Mouse (Mus musculus) ovary, adult 18-20 months (tissue): ENCODE measurements at regions not wholly inside any gene's neighbourhood (a gene's known extent, or its start where the extent isn't known, plus 50 kb on each side); places are given as distances from the start of the nearest gene placed in this dataset.
A peak's percentile ranks its signal among the peaks of the same experiment; 100 is the strongest.

Experiments used
- DNase-seq: peaks from one replicate; pipeline ENCODE4 v3.0.0; 2022; ENCODE audit warnings: low spot score, mixed read lengths

DNA sequence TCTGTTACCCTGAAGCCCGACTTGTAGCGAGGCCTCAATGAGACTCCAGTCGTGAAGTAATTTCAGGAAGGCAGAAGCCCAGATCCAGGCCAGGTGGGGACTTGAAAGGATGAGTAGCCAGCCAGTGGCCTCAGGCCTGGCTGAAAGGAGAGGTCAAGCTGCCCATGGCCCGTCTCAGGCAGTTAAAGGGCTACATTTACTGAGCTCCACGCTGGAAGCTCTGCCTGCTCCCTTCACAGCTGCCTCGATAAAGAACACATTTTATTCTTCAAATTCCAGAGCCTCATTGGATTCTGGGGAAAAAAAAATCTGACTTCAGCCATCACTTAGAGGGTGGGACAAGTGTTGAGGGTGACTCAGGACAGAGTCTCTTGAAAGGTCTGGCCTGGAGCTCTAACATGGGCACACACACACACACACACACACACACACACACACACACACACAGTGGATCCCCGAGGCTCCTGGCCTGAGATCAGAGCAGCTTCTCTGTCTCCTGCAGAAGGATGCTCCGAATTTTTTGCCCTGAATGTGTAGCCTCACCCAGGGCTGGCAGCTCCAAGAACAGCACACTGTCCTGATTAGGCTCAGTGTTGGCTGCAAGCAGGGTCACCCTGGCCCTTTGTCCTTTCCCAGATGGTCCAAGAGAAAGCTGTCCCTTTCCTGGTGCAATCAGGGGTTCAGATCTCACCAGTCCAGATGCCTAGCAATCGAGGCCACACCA, 53.0 kb downstream of the Gadd45g start:
- no peak for DNase-seq

- no peak for DNase-seq
These were observed 53.6 kb downstream of the Gadd45g start for GRCm38 (mm10) chr13:51900043-51900440.

DNA sequence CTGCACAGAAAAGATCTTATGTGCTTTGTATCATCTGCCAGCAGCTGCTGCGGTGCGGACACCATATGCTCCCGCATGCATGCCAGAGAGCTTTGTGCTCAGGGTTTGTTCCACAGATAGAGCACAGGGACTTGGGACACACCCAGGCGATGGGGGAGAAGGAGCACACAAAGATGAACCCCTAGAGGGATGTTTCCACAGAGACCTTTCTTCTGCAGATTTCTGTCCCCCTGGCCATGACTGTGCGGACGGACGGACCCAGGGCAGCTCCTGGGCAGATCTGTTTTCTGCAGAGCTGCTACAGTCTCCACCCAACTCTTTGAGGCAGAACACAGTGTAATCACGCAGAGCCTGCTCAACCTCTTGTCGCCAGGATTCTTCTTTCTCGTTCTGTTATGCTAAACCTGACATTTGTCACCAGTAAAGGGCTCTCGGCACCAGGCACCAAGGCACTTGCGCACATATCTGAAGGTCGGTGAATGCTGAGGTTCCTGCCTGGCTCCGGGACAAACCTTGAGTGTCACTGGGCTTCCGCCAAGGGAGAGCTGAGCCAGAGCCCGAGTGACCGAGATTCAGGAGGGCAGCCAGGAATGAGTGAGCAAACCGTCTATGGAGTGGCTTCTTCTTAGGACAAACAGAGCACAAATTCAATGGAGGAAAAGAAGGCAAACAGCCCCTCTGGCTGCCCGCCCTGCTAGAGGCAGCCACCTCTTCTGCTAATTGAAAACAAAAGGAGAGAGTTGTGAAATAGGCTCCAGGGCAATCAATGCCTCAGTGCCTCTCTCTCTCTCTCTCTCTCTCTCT, 56.2 kb downstream of the Gadd45g start:
- peak; percentile 63 for DNase-seq

- no peak for DNase-seq
These were observed 57.0 kb downstream of the Gadd45g start for GRCm38 (mm10) chr13:51903324-51903939.

- DNase-seq = no peak
These were observed 58.8 kb downstream of the Gadd45g start for GRCm38 (mm10) chr13:51905270-51905669.

GRCm38 (mm10) chr13:51906103-51906502, 59.6 kb downstream of the Gadd45g start:
- no peak for DNase-seq

- DNase-seq = no peak
These were observed 62.0 kb downstream of the Gadd45g start for GRCm38 (mm10) chr13:51908514-51908913.

- no peak for DNase-seq
These were observed 65.0 kb downstream of the Gadd45g start for GRCm38 (mm10) chr13:51911296-51911998.

DNA sequence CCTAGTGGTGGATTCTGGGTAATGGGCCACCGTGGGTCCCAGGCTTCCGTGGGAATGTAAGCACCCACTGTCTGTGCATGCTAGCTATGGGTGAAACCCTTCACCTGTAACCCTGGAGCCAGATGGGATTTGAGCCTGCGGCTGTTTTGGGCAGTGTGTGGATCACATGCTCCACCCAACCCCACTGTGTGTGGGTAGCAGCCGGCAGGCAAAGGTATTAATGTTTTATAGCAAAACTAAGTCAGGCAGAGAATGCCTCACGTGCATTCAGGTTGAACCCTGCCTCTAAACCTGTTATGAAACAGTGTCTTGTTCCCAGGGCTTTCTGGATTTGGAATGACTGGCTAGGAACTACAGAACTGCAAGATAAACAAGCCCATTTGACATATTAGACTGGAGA, 66.0 kb downstream of the Gadd45g start:
- DNase-seq = no peak

DNA sequence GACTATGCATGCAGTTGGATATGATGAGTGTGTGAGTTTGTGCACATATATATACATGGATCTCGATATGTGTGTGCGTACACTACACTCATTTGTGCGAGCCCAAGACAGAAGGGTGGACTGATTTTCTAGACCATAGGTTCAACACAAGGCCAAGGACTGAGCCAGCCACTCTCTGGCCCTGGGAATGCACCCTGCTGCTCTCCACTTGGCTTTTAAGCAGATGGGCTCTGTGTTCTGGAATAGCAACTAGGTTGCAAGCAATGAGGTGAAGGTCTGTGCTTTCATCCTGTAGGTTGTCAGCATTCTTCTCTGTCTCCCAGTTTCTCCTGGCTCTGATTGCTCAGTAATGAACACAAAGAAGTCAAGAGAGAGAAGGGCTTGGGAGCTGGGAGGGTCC, 66.5 kb downstream of the Gadd45g start:
- DNase-seq = no peak

GRCm38 (mm10) chr13:51916666-51917240, 70.3 kb downstream of the Gadd45g start:
- no peak for DNase-seq

- no peak for DNase-seq
These were observed 71.2 kb downstream of the Gadd45g start for GRCm38 (mm10) chr13:51917658-51918057.

- no peak for DNase-seq
These were observed 71.6 kb downstream of the Gadd45g start for GRCm38 (mm10) chr13:51918108-51918507.

DNA sequence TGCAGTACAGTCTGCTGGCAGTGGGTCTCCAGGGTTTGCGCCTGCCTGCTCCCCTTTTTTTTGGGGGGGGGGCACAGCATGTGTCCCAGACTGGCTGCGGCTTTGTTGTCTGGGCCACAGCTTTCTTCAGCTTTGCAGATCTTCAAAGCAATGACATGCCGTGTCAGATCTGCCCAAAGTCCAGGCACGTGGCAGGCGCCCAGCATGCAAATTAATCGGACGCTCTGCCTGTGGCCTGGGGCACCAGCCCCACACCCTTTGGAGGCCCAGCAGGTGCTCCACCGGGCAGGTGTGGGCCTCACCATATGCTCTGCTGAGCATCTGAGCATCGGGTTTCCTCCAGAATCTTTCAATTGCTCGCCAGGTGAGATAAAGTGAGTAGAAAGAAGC, 72.3 kb downstream of the Gadd45g start:
- no peak for DNase-seq

GRCm38 (mm10) chr13:51919171-51919793, 72.8 kb downstream of the Gadd45g start:
- no peak for DNase-seq

DNA sequence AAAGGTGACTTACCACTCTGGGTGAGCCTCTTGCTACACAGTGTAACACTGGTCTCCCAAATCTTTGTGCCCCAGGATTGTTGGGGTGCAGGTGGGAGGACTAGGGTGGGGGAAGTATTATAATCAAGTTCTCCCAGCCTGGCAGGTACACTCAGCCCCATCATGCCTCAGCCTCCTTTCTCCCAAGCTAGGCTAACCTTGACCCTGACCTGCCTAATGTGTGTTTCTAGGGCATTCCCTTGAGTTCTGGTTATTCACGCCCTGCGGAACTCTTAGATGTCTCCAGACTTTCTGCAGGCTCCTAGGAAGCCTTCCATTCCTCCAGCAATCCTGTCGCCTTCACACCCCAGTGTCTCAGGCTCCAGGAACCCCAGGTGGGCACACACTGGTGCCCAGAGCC, 73.5 kb downstream of the Gadd45g start:
- DNase-seq = no peak

GRCm38 (mm10) chr13:51920511-51921351, 74.3 kb downstream of the Gadd45g start:
- DNase-seq = no peak

DNA sequence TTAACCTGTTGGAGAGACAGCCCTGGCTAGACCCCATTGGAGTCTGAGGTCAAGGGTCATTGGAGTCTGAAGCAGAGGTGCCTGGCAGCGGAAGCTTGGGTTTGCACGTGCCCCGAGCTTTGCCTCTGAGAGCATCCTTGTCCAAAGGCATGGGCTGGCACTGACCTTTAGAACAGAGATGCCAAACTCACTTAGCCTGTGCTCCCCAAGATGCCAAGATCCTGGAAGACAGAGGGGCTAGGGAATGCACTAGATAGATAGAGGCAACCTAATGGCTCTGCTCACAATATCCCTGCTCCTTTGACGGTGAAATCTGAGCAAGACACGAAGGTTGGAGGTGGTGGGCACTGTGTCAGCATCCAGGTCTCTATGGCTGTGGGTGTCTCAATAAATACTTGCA, 75.1 kb downstream of the Gadd45g start:
- DNase-seq = no peak

DNA sequence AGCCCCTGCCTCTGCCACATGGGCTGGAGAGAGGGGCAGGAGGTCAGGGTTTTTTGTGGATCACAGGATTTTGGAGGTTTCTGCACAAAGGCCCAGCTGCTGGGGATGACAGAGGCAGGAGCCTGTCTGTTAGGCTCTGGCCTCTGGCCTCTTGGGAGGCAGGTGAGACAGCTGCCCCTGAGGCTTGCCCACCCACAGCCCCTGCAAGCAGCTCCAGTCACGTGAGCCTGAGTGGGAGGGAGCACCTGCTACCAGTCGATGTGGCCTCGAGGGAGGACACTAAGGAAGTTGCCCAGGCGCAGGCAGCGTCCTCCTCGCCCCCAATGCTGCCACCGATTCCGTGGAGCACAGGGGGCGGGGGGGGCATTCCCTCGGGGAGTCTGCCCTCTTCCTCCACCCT, 80.3 kb downstream of the Gadd45g start:
- DNase-seq = no peak

DNA sequence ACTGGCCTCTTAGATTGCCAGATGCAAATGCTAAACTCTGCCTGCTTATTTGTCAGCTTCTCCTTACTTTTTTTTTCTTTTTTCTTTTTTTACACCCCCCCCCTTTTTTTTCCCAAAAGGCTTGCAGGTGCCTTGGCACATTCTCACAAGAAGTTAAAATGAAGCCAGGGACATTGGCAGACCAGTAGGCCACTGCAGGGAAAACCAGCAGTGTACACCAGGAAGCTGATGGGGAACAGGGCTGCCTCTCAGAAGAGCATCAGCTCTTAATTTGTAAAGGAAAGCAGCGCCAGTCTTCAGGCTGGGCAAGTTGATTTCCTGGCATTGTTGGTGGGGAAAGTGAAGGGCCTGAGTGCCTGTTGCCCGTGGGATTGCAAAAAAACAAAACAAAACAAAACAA, 83.3 kb downstream of the Gadd45g start:
- no peak for DNase-seq

DNA sequence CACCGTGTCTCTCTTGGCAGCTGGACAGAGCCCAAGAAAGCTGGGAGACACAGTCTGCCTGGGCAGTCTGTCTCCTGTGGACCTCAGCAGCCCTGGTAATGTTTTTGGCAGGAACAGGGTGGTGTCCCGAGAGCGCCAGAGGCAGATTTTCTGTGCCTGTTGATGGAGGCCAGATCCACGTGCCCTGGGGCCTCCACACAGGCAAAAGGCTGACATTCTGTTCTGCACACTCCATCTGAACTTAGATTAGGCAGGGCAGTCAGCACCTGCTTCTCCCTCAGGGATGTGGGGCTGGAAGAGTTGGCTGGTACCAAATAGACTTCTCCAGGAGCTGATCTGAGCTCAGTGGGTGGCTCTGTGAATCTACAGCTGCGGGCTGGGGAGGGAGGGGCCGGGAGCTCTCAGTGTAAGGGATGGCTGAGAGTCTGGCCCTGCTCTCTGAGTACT, 83.8 kb downstream of the Gadd45g start:
- peak; percentile 19 for DNase-seq
